Mouse (Mus musculus) kidney, adult 2 months (tissue): ENCODE measurements around the gene Cldn8.

Experiments
- CTCF ChIP-seq: fragments of 200-500 bp; conservative IDR thresholded peaks from 2 replicates; pipeline ENCODE4 v1.5.1; 2011; ENCODE audit warnings: low read depth, mild to moderate bottlenecking, control low read depth, low read length, moderate library complexity, mixed read lengths; ENCODE audit not compliant: insufficient read depth, insufficient read length
- POLR2A ChIP-seq: fragments of 200-500 bp; IDR thresholded peaks from one replicate; pipeline ENCODE4 v1.6.1; 2011; ENCODE audit warnings: low read depth, low read length, control low read depth

- TF ChIP-seq CTCF: no peak
- TF ChIP-seq POLR2A: no peak
Observed at GRCm38 (mm10) chr16:88569732-88570131, 6.7 kb upstream of the Cldn8 start.
